Comparison of ENCODE assay signal across 30 mouse cellular contexts in the genomic region with DNA sequence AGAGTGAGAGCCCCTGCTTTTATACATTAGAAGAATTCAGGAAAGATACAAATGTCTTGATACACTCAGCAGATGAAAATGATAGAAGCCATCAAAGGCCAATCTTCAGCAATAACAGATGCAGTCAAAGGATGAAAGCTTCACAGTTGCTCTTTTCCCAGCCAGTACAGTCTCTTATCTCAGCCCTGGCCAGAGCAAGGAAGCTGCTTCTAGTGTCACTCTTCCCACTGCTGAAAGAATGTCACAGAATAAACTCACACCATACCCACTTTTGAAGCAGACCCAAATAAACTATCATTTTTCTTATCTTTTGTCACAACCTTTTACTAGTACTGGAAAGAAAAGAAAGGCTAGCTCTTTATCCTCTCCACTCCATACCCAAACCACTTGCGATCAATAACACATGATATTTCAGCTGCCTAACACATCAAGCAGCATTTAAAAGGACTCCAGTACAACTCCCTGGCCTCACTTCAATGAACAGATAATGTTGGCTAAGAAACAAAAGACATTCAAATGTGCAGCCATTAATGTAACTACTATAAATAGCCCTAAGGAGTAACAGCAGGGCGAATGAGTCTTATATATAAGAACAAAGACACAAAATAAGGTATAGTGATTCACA.
DNase-seq lines count a peak whose midpoint lies in the region; ATAC-seq and TF ChIP-seq lines count a peak whose summit lies in the region.
"Had no signal": no experiment of that assay in that cellular context is flagged by ENCODE, and none has a peak within 500 bp of the region (broad histone marks: within the 10 kb centered on the region; RNA-seq: fewer than 3 reads in every experiment).

No protein-coding gene starts in this region.

- H3K4me1 ChIP-seq in heart, embryonic 14.5 days (ENCODE audit: control insufficient read depth in 2 of 2, insufficient read depth in 2 of 2, low read length in 2 of 2): peaks cover 0 to 16% of the 10 kb centered on the region in 2 experiments; a peak in 1 of 4 replicates
- peaks cover 14% of the 10 kb centered on the region for H3K4me1 ChIP-seq in heart, embryonic 12.5 days (replicated peaks)
- 0 out of 2 replicates have a peak, but pooled peaks cover 8% of the 10 kb centered on the region for H3K4me1 ChIP-seq in heart, postnatal 0 days (ENCODE audit: control insufficient read depth, insufficient read depth)
- no peaks in the 10 kb centered on the region for H3K4me1 ChIP-seq in lung, embryonic 16.5 days (replicated peaks; ENCODE audit: control insufficient read depth, insufficient read depth, low read length)
- H3K4me1 ChIP-seq: embryonic facial prominence, embryonic 12.5 days; embryonic facial prominence, embryonic 15.5 days; hindbrain, embryonic 10.5 days; hindbrain, embryonic 13.5 days; intestine, embryonic 15.5 days had no signal

- H3K4me3 ChIP-seq in heart, embryonic 14.5 days (ENCODE audit: control insufficient read depth in 1 of 2, insufficient read depth in 1 of 2, low read depth in 1 of 2, low read length in 2 of 2): no peak overlapping the region
- no peak overlapping the region for H3K4me3 ChIP-seq in heart, embryonic 12.5 days
- no peak overlapping the region for H3K4me3 ChIP-seq in heart, postnatal 0 days (ENCODE audit: low read depth, low read length)
- no peak overlapping the region for H3K4me3 ChIP-seq in lung, embryonic 16.5 days (ENCODE audit: low read length)
- H3K4me3 ChIP-seq: embryonic facial prominence, embryonic 12.5 days; embryonic facial prominence, embryonic 15.5 days; gastrocnemius, adult 2 months; heart, embryonic 10.5 days; hindbrain, embryonic 10.5 days; hindbrain, embryonic 13.5 days; intestine, embryonic 15.5 days had no signal

- no peak for TF ChIP-seq EP300 in heart, postnatal 0 days (IDR thresholded peaks at IDR 0.05; ENCODE audit: low read depth)

- H3K27ac ChIP-seq in heart, embryonic 14.5 days (replicated peaks in 1 of 2; ENCODE audit: control insufficient read depth in 1 of 2, insufficient read depth in 1 of 2, low read depth in 2 of 2, low read length in 2 of 2): peak overlapping the region in 1 of 2 experiments; percentile 50; a peak in 3 of 4 replicates
- H3K27ac ChIP-seq in heart, embryonic 12.5 days (ENCODE audit: poor library complexity, severe bottlenecking): no peak overlapping the region
- H3K27ac ChIP-seq in heart, postnatal 0 days (ENCODE audit: low read depth): 0 out of 2 replicates have a peak overlapping the region, but pooled peaks have one; percentile 38
- no peak overlapping the region for H3K27ac ChIP-seq in lung, embryonic 16.5 days (ENCODE audit: low read length)
- H3K27ac ChIP-seq: embryonic facial prominence, embryonic 12.5 days; embryonic facial prominence, embryonic 15.5 days; gastrocnemius, adult 2 months; heart, embryonic 10.5 days; hindbrain, embryonic 10.5 days; hindbrain, embryonic 13.5 days; intestine, embryonic 15.5 days had no signal

- no peaks in the 10 kb centered on the region for H3K36me3 ChIP-seq in heart, embryonic 14.5 days (ENCODE audit: control insufficient read depth, insufficient read depth, low read length)
- no peaks in the 10 kb centered on the region for H3K36me3 ChIP-seq in heart, embryonic 12.5 days
- H3K36me3 ChIP-seq in heart, postnatal 0 days (replicated peaks; ENCODE audit: control insufficient read depth, insufficient read depth, low read length): no peaks in the 10 kb centered on the region
- no peaks in the 10 kb centered on the region for H3K36me3 ChIP-seq in lung, embryonic 16.5 days (ENCODE audit: control insufficient read depth, insufficient read depth, low read length)
- H3K36me3 ChIP-seq: embryonic facial prominence, embryonic 12.5 days; embryonic facial prominence, embryonic 15.5 days; G1E; heart, embryonic 10.5 days; hindbrain, embryonic 10.5 days; hindbrain, embryonic 13.5 days; intestine, embryonic 15.5 days had no signal

- H3K27me3 ChIP-seq in heart, embryonic 14.5 days (ENCODE audit: control insufficient read depth, insufficient read depth, low read length): no peaks in the 10 kb centered on the region
- H3K27me3 ChIP-seq in heart, embryonic 12.5 days (replicated peaks): no peaks in the 10 kb centered on the region
- no peaks in the 10 kb centered on the region for H3K27me3 ChIP-seq in heart, postnatal 0 days (ENCODE audit: control insufficient read depth, insufficient read depth, low read length)
- no peaks in the 10 kb centered on the region; the same call in 1 of the 2 replicates for H3K27me3 ChIP-seq in lung, embryonic 16.5 days (ENCODE audit: control insufficient read depth, insufficient read depth, low read depth, low read length)
- H3K27me3 ChIP-seq: CH12.LX; embryonic facial prominence, embryonic 12.5 days had no signal

- no peak for ATAC-seq in heart, embryonic 14.5 days (ENCODE audit: insufficient number of reproducible peaks, insufficient read depth, low FRiP score, low read depth)
- ATAC-seq in heart, embryonic 12.5 days (ENCODE audit: insufficient number of reproducible peaks, low FRiP score): no peak
- no peak for ATAC-seq in heart, postnatal 0 days (ENCODE audit: insufficient read depth, low read depth)
- ATAC-seq in lung, embryonic 16.5 days (ENCODE audit: low read depth): peak; percentile 52; the same call in 1 of the 2 replicates
- ATAC-seq: forebrain, embryonic 14.5 days; forebrain, postnatal 0 days; hindbrain, embryonic 16.5 days; intestine, embryonic 15.5 days; Patski had no signal

- no peak for TF ChIP-seq CTCF in heart, postnatal 0 days (IDR thresholded peaks at IDR 0.05; ENCODE audit: low read depth)

- no peak overlapping the region for H3K9ac ChIP-seq in heart, embryonic 14.5 days (ENCODE audit: low read length)
- H3K9ac ChIP-seq in heart, embryonic 12.5 days: no peak overlapping the region
- no peak overlapping the region for H3K9ac ChIP-seq in heart, postnatal 0 days (replicated peaks; ENCODE audit: low read depth, low read length)
- no peak overlapping the region for H3K9ac ChIP-seq in lung, embryonic 16.5 days (ENCODE audit: low read length)
- H3K9ac ChIP-seq: embryonic facial prominence, embryonic 12.5 days; embryonic facial prominence, embryonic 15.5 days; forebrain, postnatal 0 days; hindbrain, embryonic 13.5 days; intestine, embryonic 15.5 days had no signal

- H3K9me3 ChIP-seq in heart, embryonic 14.5 days (ENCODE audit: control insufficient read depth, low read length): no peaks in the 10 kb centered on the region
- no peaks in the 10 kb centered on the region for H3K9me3 ChIP-seq in heart, embryonic 12.5 days (replicated peaks)
- no peaks in the 10 kb centered on the region for H3K9me3 ChIP-seq in heart, postnatal 0 days (replicated peaks; ENCODE audit: control insufficient read depth, low read length)
- no peaks in the 10 kb centered on the region for H3K9me3 ChIP-seq in lung, embryonic 16.5 days (ENCODE audit: control insufficient read depth, low read length)
- H3K9me3 ChIP-seq: embryonic facial prominence, embryonic 12.5 days; embryonic facial prominence, embryonic 15.5 days; G1E; heart, embryonic 10.5 days; hindbrain, embryonic 10.5 days; hindbrain, embryonic 13.5 days; intestine, embryonic 15.5 days had no signal

- H3K4me2 ChIP-seq in heart, embryonic 14.5 days (ENCODE audit: low read length): peak overlapping the region; percentile 7; the same call in 1 of the 2 replicates
- no peak overlapping the region for H3K4me2 ChIP-seq in heart, embryonic 12.5 days
- H3K4me2 ChIP-seq in heart, postnatal 0 days (ENCODE audit: low read depth, low read length): peak overlapping the region; percentile 1; the same call in 1 of the 2 replicates
- H3K4me2 ChIP-seq in lung, embryonic 16.5 days (ENCODE audit: low read depth, low read length): no peak overlapping the region
- H3K4me2 ChIP-seq: embryonic facial prominence, embryonic 12.5 days; embryonic facial prominence, embryonic 15.5 days; hindbrain, embryonic 13.5 days; intestine, embryonic 15.5 days had no signal

- WGBS in heart, embryonic 14.5 days: 35% methylated on average over 2 of the region's 2 CpGs
- WGBS in heart, embryonic 12.5 days: 45% methylated on average over 2 of the region's 2 CpGs
- WGBS in heart, postnatal 0 days: 32% methylated on average over 2 of the region's 2 CpGs
- 70% methylated on average over 2 of the region's 2 CpGs for WGBS in lung, embryonic 16.5 days

- no peak for DNase-seq in heart, postnatal 0 days (ENCODE audit: low spot score)
- no peak for DNase-seq in heart, adult 11 months
- DNase-seq in lung, postnatal 36 days: no peak
- DNase-seq: adrenal gland, postnatal 10 days; adrenal gland, postnatal 36 days; B cell, adult 2 months; cerebellum, adult 11 months; cerebellum, adult 2 months; cerebellum, adult 9-11 months; cerebellum, postnatal 25 days; forebrain, postnatal 0 days; gastrocnemius, adult 2 months; gastrocnemius, postnatal 14 days; heart, adult 18-20 months; heart, postnatal 36 days; kidney, adult 11 months had no signal

Comparison
In these comparisons a context has a peak if more than half of its experiments do, and no peak if none do; other contexts are left out.
1. H3K4me2 ChIP-seq: peak in heart, embryonic 14.5 days (single experiment) and heart, postnatal 0 days (single experiment); none in heart, embryonic 12.5 days (single experiment) and lung, embryonic 16.5 days (single experiment).